Mouse (Mus musculus) embryonic fibroblast, embryonic 13.5 days (primary cell): ENCODE data around the gene Slc16a10. TPM values are rescaled to one million over a fixed set of nuclear protein-coding genes. Genes with fewer than 3 reads are reported as not detected.
A peak's percentile ranks its signal among the peaks of the same experiment; 100 is the strongest.

Experiments used
- H3K27ac ChIP-seq: 2 replicates; pipeline ENCODE4 v1.5.1; 2012; ENCODE audit warnings: low read length, control low read depth, inconsistent platforms; ENCODE audit not compliant: insufficient read depth
- H3K4me1 ChIP-seq: 2 replicates; pipeline ENCODE4 v1.6.1; 2011; ENCODE audit warnings: low read length; ENCODE audit not compliant: control insufficient read depth, insufficient read depth
- H3K4me3 ChIP-seq: 2 replicates; pipeline ENCODE4 v1.5.1; 2011; ENCODE audit warnings: mild to moderate bottlenecking, control low read depth, low read length; ENCODE audit not compliant: insufficient read depth
- CTCF ChIP-seq: IDR thresholded peaks from 2 replicates; pipeline ENCODE4 v1.5.1; 2011; ENCODE audit warnings: mild to moderate bottlenecking, control low read depth, low read length, moderate library complexity, borderline replicate concordance; ENCODE audit not compliant: insufficient read depth
- POLR2A ChIP-seq: IDR thresholded peaks from 2 replicates; pipeline ENCODE4 v1.6.1; 2011; ENCODE audit warnings: low read depth, mild to moderate bottlenecking, control low read depth, low read length, moderate library complexity
- polyA plus RNA-seq: library from polyadenylated mRNA; stranded (reverse); fragments of >200 nt; gene quantifications from 2 replicates; pipeline ENCODE4 v1.2.4, GENCODE M21; 2011; ENCODE audit warnings: low read depth; ENCODE audit not compliant: missing spikeins, insufficient read length

Slc16a10 gene
- polyA plus RNA-seq, 1 experiment: 1.8 TPM

- H3K27ac ChIP-seq: no peak overlapping the region
- TF ChIP-seq CTCF (no peak), POLR2A (no peak)
- H3K4me3 ChIP-seq: no peak overlapping the region
- H3K4me1 ChIP-seq: peaks cover 16% of the 10 kb centered on the region
Measured at GRCm38 (mm10) chr10:40080533-40080932, 61.5 kb downstream of the Slc16a10 start.

GRCm38 (mm10) chr10:40079256-40079655 lies 62.8 kb downstream of the Slc16a10 start:
- TF ChIP-seq CTCF: no peak
- no peak for TF ChIP-seq POLR2A
- Histone ChIP-seq H3K27ac (no peak overlapping the region), H3K4me1 (peaks cover 12% of the 10 kb centered on the region), H3K4me3 (no peak overlapping the region)

- no peak overlapping the region for H3K4me3 ChIP-seq
- no peak overlapping the region for H3K27ac ChIP-seq
- peaks cover 8% of the 10 kb centered on the region for H3K4me1 ChIP-seq
- no peak for TF ChIP-seq POLR2A
- no peak for TF ChIP-seq CTCF
Measured at GRCm38 (mm10) chr10:40077960-40078353, 64.1 kb downstream of the Slc16a10 start.

- no peak for TF ChIP-seq CTCF
- TF ChIP-seq POLR2A: no peak
- H3K27ac ChIP-seq: no peak overlapping the region
- peaks cover 8% of the 10 kb centered on the region for H3K4me1 ChIP-seq
Measured at GRCm38 (mm10) chr10:40077346-40077959, 64.6 kb downstream of the Slc16a10 start.

GRCm38 (mm10) chr10:40073608-40074007 lies 68.5 kb downstream of the Slc16a10 start:
- peaks cover 13% of the 10 kb centered on the region for H3K4me1 ChIP-seq
- no peak overlapping the region for H3K27ac ChIP-seq
- H3K4me3 ChIP-seq: no peak overlapping the region
- no peak for TF ChIP-seq POLR2A
- no peak for TF ChIP-seq CTCF

More at GRCm38 (mm10) chr10:40077346-40077959, 64.6 kb downstream of the Slc16a10 start:
- no peak overlapping the region for H3K4me3 ChIP-seq

- Histone ChIP-seq H3K27ac (no peak overlapping the region), H3K4me3 (no peak overlapping the region), H3K4me1 (peaks cover 14% of the 10 kb centered on the region)
- TF ChIP-seq CTCF: no peak
- TF ChIP-seq POLR2A: no peak
Measured at GRCm38 (mm10) chr10:40070684-40071083, 71.4 kb downstream of the Slc16a10 start.

GRCm38 (mm10) chr10:40069270-40069669 lies 72.8 kb downstream of the Slc16a10 start:
- TF ChIP-seq POLR2A (no peak), CTCF (no peak)
- Histone ChIP-seq H3K4me3 (no peak overlapping the region), H3K4me1 (peaks cover 13% of the 10 kb centered on the region), H3K27ac (no peak overlapping the region)

- H3K4me3 ChIP-seq: no peak overlapping the region
- TF ChIP-seq POLR2A: no peak
- TF ChIP-seq CTCF: no peak
- H3K27ac ChIP-seq: no peak overlapping the region
- peaks cover 13% of the 10 kb centered on the region for H3K4me1 ChIP-seq
Measured at GRCm38 (mm10) chr10:40068595-40068994, 73.5 kb downstream of the Slc16a10 start.

- Histone ChIP-seq H3K27ac (peak overlapping the region; percentile 63; the same call in 1 of the 2 replicates), H3K4me3 (no peak overlapping the region), H3K4me1 (peaks cover 13% of the 10 kb centered on the region)
- no peak for TF ChIP-seq CTCF
- no peak for TF ChIP-seq POLR2A
Measured at GRCm38 (mm10) chr10:40067529-40067928, 74.5 kb downstream of the Slc16a10 start.

- H3K4me1 ChIP-seq: peaks cover 13% of the 10 kb centered on the region
- TF ChIP-seq POLR2A (no peak), CTCF (no peak)
- peak overlapping the region; percentile 66 for H3K27ac ChIP-seq
- H3K4me3 ChIP-seq: no peak overlapping the region
Measured at GRCm38 (mm10) chr10:40067071-40067470, 75.0 kb downstream of the Slc16a10 start.
